Mouse (Mus musculus): Measurements from ENCODE around the gene Hoxb9. TPM values are rescaled to one million over a fixed set of nuclear protein-coding genes. Genes with fewer than 3 reads are reported as not detected.

Hoxb9 gene
- 27.8 and 29.6 TPM in 2 replicates for polyA plus RNA-seq (2012; rRNA removed)

DNA sequence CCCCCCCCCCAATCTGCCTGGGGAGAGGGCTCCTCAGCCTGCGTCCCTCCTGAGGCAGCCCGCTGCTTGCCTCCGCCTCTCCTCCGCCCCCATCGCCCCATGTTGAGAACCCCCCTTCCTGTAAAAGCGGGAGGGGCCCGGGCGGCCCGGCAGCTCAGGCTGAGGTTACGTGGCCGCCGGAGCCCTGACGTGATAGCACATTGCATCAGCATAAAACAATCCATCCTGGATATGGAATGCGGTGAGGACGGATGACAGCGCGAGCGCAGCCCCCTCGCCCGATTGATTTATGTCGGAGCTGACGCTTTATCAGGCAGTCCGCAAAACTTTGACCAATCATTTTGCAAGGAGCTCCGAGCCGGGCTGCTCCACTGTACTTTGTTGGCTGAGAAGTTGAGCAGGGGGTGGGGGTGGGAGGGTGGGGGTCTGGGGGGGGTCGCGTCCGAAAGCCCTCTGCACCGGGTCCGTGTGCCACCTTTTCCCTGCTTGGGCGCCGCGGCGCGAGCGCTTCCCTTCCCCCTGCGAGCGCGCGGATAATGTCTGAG is at the start of gene Hoxb9:
Hoxb9 (plus strand) TSS at position 462 of the 545 bp plus-strand sequence.
- TF ChIP-seq POLR2A (IDR thresholded peaks at IDR 0.05; ENCODE audit: low read depth, low read length) (peak; percentile 0), CTCF (conservative IDR thresholded peaks at IDR 0.05; ENCODE audit: insufficient read depth, insufficient read length, low read depth, low read length) (no peak)
- no peaks in the 10 kb centered on the region; the same call in 1 of the 2 replicates for H3K36me3 ChIP-seq (ENCODE audit: control insufficient read depth, insufficient read depth, low read length)
- under 1% methylated on average over 40 of the region's 40 CpGs for WGBS
- H3K4me3 ChIP-seq (ENCODE audit: insufficient read depth, low read depth, low read length): peak within 1 kb of the TSS; percentile 77
- H3K4me1 ChIP-seq (ENCODE audit: control insufficient read depth, insufficient read depth, low read length): peaks cover 27% of the 10 kb centered on the region; the same call in 1 of the 2 replicates
- H3K27ac ChIP-seq (ENCODE audit: insufficient read depth, low read depth, low read length): peak within 1 kb of the TSS; percentile 66
- no peaks in the 10 kb centered on the region for H3K27me3 ChIP-seq (replicated peaks; ENCODE audit: control insufficient read depth, insufficient read depth, low read length)
- peak; percentile 72 for DNase-seq

DNA sequence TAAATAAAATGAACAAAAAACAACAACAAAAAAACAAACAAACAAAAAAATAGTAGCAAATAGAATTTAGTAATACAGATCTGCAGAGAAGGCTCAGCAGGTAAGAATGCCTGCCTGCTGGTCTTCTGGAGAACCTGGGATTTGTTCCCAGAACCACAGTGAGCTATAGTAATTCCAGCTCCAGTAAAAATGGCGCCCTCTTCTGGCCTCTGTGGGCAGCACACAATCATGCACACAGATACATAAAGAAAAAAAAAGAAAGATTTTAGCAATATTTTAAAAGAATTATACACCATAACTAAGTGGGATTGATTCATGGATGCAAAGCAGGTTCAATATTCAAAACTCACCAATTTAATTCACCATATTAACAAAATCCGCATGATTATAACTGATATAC is 47.4 kb upstream of the Hoxb9 start:
- 0 out of 2 replicates have a peak, but pooled peaks have one; percentile 19 for TF ChIP-seq CTCF (conservative IDR thresholded peaks at IDR 0.05; ENCODE audit: insufficient read depth, insufficient read length, low read depth, low read length)
- no peak for TF ChIP-seq POLR2A (IDR thresholded peaks at IDR 0.05; ENCODE audit: low read depth, low read length)
- WGBS: 52% methylated on average over 2 of the region's 2 CpGs
- DNase-seq: no peak
- no peak overlapping the region for H3K27ac ChIP-seq (ENCODE audit: insufficient read depth, low read depth, low read length)
- no peaks in the 10 kb centered on the region for H3K4me1 ChIP-seq (ENCODE audit: control insufficient read depth, insufficient read depth, low read length)
- H3K27me3 ChIP-seq (replicated peaks; ENCODE audit: control insufficient read depth, insufficient read depth, low read length): no peaks in the 10 kb centered on the region
- no peak overlapping the region for H3K4me3 ChIP-seq (ENCODE audit: insufficient read depth, low read depth, low read length)
- H3K36me3 ChIP-seq (ENCODE audit: control insufficient read depth, insufficient read depth, low read length): no peaks in the 10 kb centered on the region

- Histone ChIP-seq H3K4me1 (ENCODE audit: control insufficient read depth, insufficient read depth, low read length) (no peaks in the 10 kb centered on the region), H3K27me3 (replicated peaks; ENCODE audit: control insufficient read depth, insufficient read depth, low read length) (no peaks in the 10 kb centered on the region), H3K4me3 (ENCODE audit: insufficient read depth, low read depth, low read length) (no peak overlapping the region), H3K27ac (ENCODE audit: insufficient read depth, low read depth, low read length) (no peak overlapping the region), H3K36me3 (ENCODE audit: control insufficient read depth, insufficient read depth, low read length) (no peaks in the 10 kb centered on the region)
- no peak for DNase-seq
- 73% methylated on average over 9 of the region's 9 CpGs for WGBS
- TF ChIP-seq POLR2A (IDR thresholded peaks at IDR 0.05; ENCODE audit: low read depth, low read length) (no peak), CTCF (conservative IDR thresholded peaks at IDR 0.05; ENCODE audit: insufficient read depth, insufficient read length, low read depth, low read length) (no peak)
Measured at GRCm38 (mm10) chr11:96227676-96228075, 43.6 kb upstream of the Hoxb9 start.

GRCm38 (mm10) chr11:96234906-96235305 is 36.4 kb upstream of the Hoxb9 start:
- no peaks in the 10 kb centered on the region for H3K4me1 ChIP-seq (ENCODE audit: control insufficient read depth, insufficient read depth, low read length)
- H3K27ac ChIP-seq (ENCODE audit: insufficient read depth, low read depth, low read length): no peak overlapping the region
- no peaks in the 10 kb centered on the region for H3K36me3 ChIP-seq (ENCODE audit: control insufficient read depth, insufficient read depth, low read length)
- 2% methylated on average over 12 of the region's 12 CpGs for WGBS
- DNase-seq: peak; percentile 64
- H3K27me3 ChIP-seq (replicated peaks; ENCODE audit: control insufficient read depth, insufficient read depth, low read length): no peaks in the 10 kb centered on the region
- H3K4me3 ChIP-seq (ENCODE audit: insufficient read depth, low read depth, low read length): no peak overlapping the region
- TF ChIP-seq POLR2A (IDR thresholded peaks at IDR 0.05; ENCODE audit: low read depth, low read length) (no peak), CTCF (conservative IDR thresholded peaks at IDR 0.05; ENCODE audit: insufficient read depth, insufficient read length, low read depth, low read length) (peak; percentile 72)

DNA sequence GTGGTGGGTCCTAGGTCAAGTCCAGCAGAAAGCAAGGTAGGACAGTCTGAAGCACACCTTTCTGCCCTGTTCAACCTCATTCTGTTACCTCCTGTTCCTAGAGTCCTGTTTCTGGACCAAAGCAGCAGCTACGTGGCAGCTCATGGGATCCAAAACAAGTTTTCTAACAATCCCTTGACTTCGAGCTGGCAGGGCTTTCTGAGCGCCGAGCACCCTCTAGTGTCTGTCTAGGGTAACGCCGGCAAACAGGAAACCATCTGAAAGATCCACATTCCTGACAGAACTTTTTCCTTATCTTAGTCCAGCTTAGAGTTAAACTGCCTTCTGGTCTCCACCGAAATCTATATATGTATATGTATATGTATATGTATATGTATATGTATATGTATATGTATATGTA is 31.0 kb upstream of the Hoxb9 start:
- Histone ChIP-seq H3K27ac (ENCODE audit: insufficient read depth, low read depth, low read length) (no peak overlapping the region), H3K36me3 (ENCODE audit: control insufficient read depth, insufficient read depth, low read length) (no peaks in the 10 kb centered on the region), H3K4me1 (ENCODE audit: control insufficient read depth, insufficient read depth, low read length) (no peaks in the 10 kb centered on the region), H3K4me3 (ENCODE audit: insufficient read depth, low read depth, low read length) (no peak overlapping the region), H3K27me3 (replicated peaks; ENCODE audit: control insufficient read depth, insufficient read depth, low read length) (no peaks in the 10 kb centered on the region)
- TF ChIP-seq POLR2A (IDR thresholded peaks at IDR 0.05; ENCODE audit: low read depth, low read length) (no peak), CTCF (conservative IDR thresholded peaks at IDR 0.05; ENCODE audit: insufficient read depth, insufficient read length, low read depth, low read length) (peak; percentile 88)
- peak; percentile 68 for DNase-seq
- 3% methylated on average over 7 of the region's 7 CpGs for WGBS

- no peak for TF ChIP-seq POLR2A (IDR thresholded peaks at IDR 0.05; ENCODE audit: low read depth, low read length)
- Histone ChIP-seq H3K36me3 (ENCODE audit: control insufficient read depth, insufficient read depth, low read length) (no peaks in the 10 kb centered on the region), H3K4me1 (ENCODE audit: control insufficient read depth, insufficient read depth, low read length) (peaks cover 17% of the 10 kb centered on the region), H3K27me3 (replicated peaks; ENCODE audit: control insufficient read depth, insufficient read depth, low read length) (no peaks in the 10 kb centered on the region), H3K27ac (ENCODE audit: insufficient read depth, low read depth, low read length) (peak overlapping the region; percentile 98), H3K4me3 (ENCODE audit: insufficient read depth, low read depth, low read length) (peak overlapping the region; percentile 85)
- under 1% methylated on average over 14 of the region's 14 CpGs for WGBS
- peak; percentile 77 for DNase-seq
Measured at GRCm38 (mm10) chr11:96250901-96251300, 20.4 kb upstream of the Hoxb9 start.

DNA sequence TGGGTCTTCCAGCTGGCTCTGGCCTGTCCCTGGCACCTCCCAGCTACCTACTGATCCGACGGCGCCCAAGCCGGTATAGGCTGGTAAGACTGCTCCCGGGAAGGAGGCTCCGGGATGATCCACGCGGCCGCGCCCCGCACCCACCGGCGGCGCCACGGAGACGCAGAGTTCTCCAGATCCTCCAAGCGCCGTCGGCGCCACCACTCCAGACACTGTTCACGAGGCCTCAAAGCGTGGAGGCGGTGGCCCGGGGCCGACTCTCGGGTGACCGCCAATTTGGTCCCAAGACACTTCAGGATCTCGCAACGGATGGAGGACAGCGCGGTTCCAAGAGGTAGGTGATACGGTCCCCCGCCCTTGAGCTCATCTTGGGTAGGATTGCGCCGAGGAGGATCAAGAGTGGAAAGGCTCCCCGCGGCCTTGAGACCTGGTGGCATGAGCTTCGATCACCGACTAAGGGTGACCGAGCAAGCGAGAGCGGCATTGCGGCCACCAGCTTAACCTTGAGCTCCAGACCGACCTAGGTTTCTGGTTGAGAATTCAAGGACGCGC is 19.7 kb upstream of the Hoxb9 start:
- Histone ChIP-seq H3K36me3 (ENCODE audit: control insufficient read depth, insufficient read depth, low read length) (no peaks in the 10 kb centered on the region), H3K27me3 (replicated peaks; ENCODE audit: control insufficient read depth, insufficient read depth, low read length) (no peaks in the 10 kb centered on the region), H3K27ac (ENCODE audit: insufficient read depth, low read depth, low read length) (peak overlapping the region; percentile 98), H3K4me1 (ENCODE audit: control insufficient read depth, insufficient read depth, low read length) (peaks cover 18% of the 10 kb centered on the region), H3K4me3 (ENCODE audit: insufficient read depth, low read depth, low read length) (peak overlapping the region; percentile 85)
- TF ChIP-seq CTCF (conservative IDR thresholded peaks at IDR 0.05; ENCODE audit: insufficient read depth, insufficient read length, low read depth, low read length) (no peak), POLR2A (IDR thresholded peaks at IDR 0.05; ENCODE audit: low read depth, low read length) (no peak)
- 3% methylated on average over 46 of the region's 46 CpGs for WGBS
- DNase-seq: peak; percentile 70
